Mouse (Mus musculus) forebrain, postnatal 0 days (tissue): Measurements from ENCODE around the gene Gm10282. TPM values are rescaled to one million over a fixed set of nuclear protein-coding genes. Genes with fewer than 3 reads are reported as not detected.

Experiments
- ATAC-seq: fragments of 200-750 bp; cut with Nextera tagmentation; 2 replicates; pipeline ENCODE4 v1.8.0; 2017; ENCODE audit warnings: mild to moderate bottlenecking, moderate library complexity
- DNase-seq: peaks from one replicate; pipeline ENCODE4 v3.0.0-alpha.2; 2015
- H3K27ac ChIP-seq: fragments of 300-500 bp; sonication (generic); 2 replicates; pipeline ENCODE4 v1.5.1; 2014; ENCODE audit warnings: low read depth, mild to moderate bottlenecking, antibody characterized with exemption, low read length, moderate library complexity, mixed read lengths
- H3K27me3 ChIP-seq: fragments of 300-500 bp; sonication (generic); 2 replicates; pipeline ENCODE4 v1.6.1; 2014; ENCODE audit warnings: mild to moderate bottlenecking, low read length, mixed read lengths; ENCODE audit not compliant: insufficient read depth
- H3K36me3 ChIP-seq: fragments of 300-500 bp; sonication (generic); 2 replicates; pipeline ENCODE4 v1.6.1; 2014; ENCODE audit warnings: mild to moderate bottlenecking, moderate library complexity; ENCODE audit not compliant: insufficient read depth
- H3K4me1 ChIP-seq: fragments of 300-500 bp; sonication (generic); 2 replicates; pipeline ENCODE4 v1.6.1; 2014; ENCODE audit warnings: antibody characterized with exemption; ENCODE audit not compliant: insufficient read depth
- H3K4me2 ChIP-seq: fragments of 300-500 bp; sonication (generic); 2 replicates; pipeline ENCODE4 v1.6.1; 2014; ENCODE audit warnings: low read depth, mild to moderate bottlenecking, moderate library complexity
- H3K4me3 ChIP-seq: fragments of 300-500 bp; sonication (generic); 2 replicates; pipeline ENCODE4 v1.5.1; 2014; ENCODE audit warnings: low read depth, low read length, mixed read lengths
- H3K9ac ChIP-seq: fragments of 300-500 bp; sonication (generic); 2 replicates; pipeline ENCODE4 v1.6.1; 2014; ENCODE audit warnings: mild to moderate bottlenecking
- H3K9me3 ChIP-seq: fragments of 300-500 bp; sonication (generic); 2 replicates; pipeline ENCODE4 v1.6.1; 2016; ENCODE audit warnings: low read length
- CTCF ChIP-seq: sonication (generic); IDR thresholded peaks from 2 replicates; pipeline ENCODE4 v1.5.1; 2016; ENCODE audit warnings: antibody characterized with exemption, control low read depth, low read depth
- WGBS: fragments of 180-500 bp; shearing (Covaris S2); extraction: QIAGEN DNeasy Blood & Tissue Kit; methylation state at CpG from one replicate; pipeline ENCODE4 v1.1.7; 2014; 5-methylcytosine and 5-hydroxymethylcytosine counted together
- polyA plus RNA-seq: library from polyadenylated mRNA; unstranded; fragments of >200 nt; fragmentation: Nextera tagmentation; extraction: Ambion mirVana; gene quantifications from 2 replicates; pipeline ENCODE4 v1.2.1, GENCODE M21; 2015
- total RNA-seq: library from RNA; depleted of rRNA; stranded (reverse); fragments of >200 nt; gene quantifications from 2 replicates; pipeline ENCODE4 v1.2.3, GENCODE M21; 2014

Gene Gm10282
- total and polyA plus RNA-seq, 2 experiments from 2014 or later, result 4.7 to 15.4 TPM

GRCm38 (mm10) chr8:72271051-72271660 lies 33.9 kb downstream of the Gm10282 start:
- Histone ChIP-seq H3K9me3 (no peaks in the 10 kb centered on the region), H3K4me1 (no peaks in the 10 kb centered on the region), H3K4me3 (no peak overlapping the region), H3K27me3 (no peaks in the 10 kb centered on the region), H3K27ac (no peak overlapping the region), H3K9ac (no peak overlapping the region), H3K4me2 (no peak overlapping the region), H3K36me3 (no peaks in the 10 kb centered on the region)
- ATAC-seq (no peak), DNase-seq (no peak)
- TF ChIP-seq CTCF, result no peak
- WGBS, result 68% methylated on average over 11 of the region's 11 CpGs

- ATAC-seq, result no peak
- no peak for DNase-seq
- H3K9ac ChIP-seq, result no peak overlapping the region
- no peaks in the 10 kb centered on the region for H3K27me3 ChIP-seq
- H3K4me1 ChIP-seq, result no peaks in the 10 kb centered on the region
- no peak overlapping the region for H3K27ac ChIP-seq
- 90% methylated on average over 12 of the region's 12 CpGs for WGBS
- no peak for TF ChIP-seq CTCF
- no peaks in the 10 kb centered on the region for H3K36me3 ChIP-seq
- no peaks in the 10 kb centered on the region for H3K9me3 ChIP-seq
- no peak overlapping the region for H3K4me3 ChIP-seq
- H3K4me2 ChIP-seq, result no peak overlapping the region
Measured at GRCm38 (mm10) chr8:72270606-72271005, 34.5 kb downstream of the Gm10282 start.

GRCm38 (mm10) chr8:72268356-72268755 lies 36.7 kb downstream of the Gm10282 start:
- H3K4me2 ChIP-seq, result no peak overlapping the region
- TF ChIP-seq CTCF, result no peak
- no peak overlapping the region for H3K9ac ChIP-seq
- no peak overlapping the region for H3K4me3 ChIP-seq
- H3K36me3 ChIP-seq, result no peaks in the 10 kb centered on the region
- DNase-seq (no peak), ATAC-seq (no peak)
- WGBS, result 90% methylated on average over 15 of the region's 15 CpGs
- no peaks in the 10 kb centered on the region for H3K27me3 ChIP-seq
- no peaks in the 10 kb centered on the region for H3K9me3 ChIP-seq
- 0 out of 2 replicates have a peak overlapping the region, but pooled peaks have one; percentile 21 for H3K27ac ChIP-seq
- H3K4me1 ChIP-seq, result no peaks in the 10 kb centered on the region

GRCm38 (mm10) chr8:72267106-72267505 lies 38.0 kb downstream of the Gm10282 start:
- DNase-seq (no peak), ATAC-seq (no peak)
- Histone ChIP-seq H3K36me3 (no peaks in the 10 kb centered on the region), H3K9me3 (no peaks in the 10 kb centered on the region), H3K4me3 (no peak overlapping the region), H3K4me1 (no peaks in the 10 kb centered on the region), H3K27me3 (no peaks in the 10 kb centered on the region), H3K27ac (no peak overlapping the region), H3K4me2 (no peak overlapping the region), H3K9ac (no peak overlapping the region)
- over 99% methylated on average over 8 of the region's 8 CpGs for WGBS
- no peak for TF ChIP-seq CTCF

GRCm38 (mm10) chr8:72266671-72267070 lies 38.4 kb downstream of the Gm10282 start:
- no peak for ATAC-seq
- no peaks in the 10 kb centered on the region for H3K36me3 ChIP-seq

GRCm38 (mm10) chr8:72265342-72265741 lies 39.7 kb downstream of the Gm10282 start:
- Histone ChIP-seq H3K36me3 (no peaks in the 10 kb centered on the region), H3K27me3 (no peaks in the 10 kb centered on the region), H3K9ac (no peak overlapping the region), H3K27ac (no peak overlapping the region), H3K4me1 (no peaks in the 10 kb centered on the region), H3K4me3 (no peak overlapping the region), H3K4me2 (no peak overlapping the region), H3K9me3 (no peaks in the 10 kb centered on the region)
- 52% methylated on average over 6 of the region's 7 CpGs for WGBS
- no peak for ATAC-seq
- no peak for TF ChIP-seq CTCF
- DNase-seq, result no peak

More at GRCm38 (mm10) chr8:72266671-72267070, 38.4 kb downstream of the Gm10282 start:
- no peak for TF ChIP-seq CTCF
- Histone ChIP-seq H3K9ac (no peak overlapping the region), H3K27ac (no peak overlapping the region), H3K4me1 (no peaks in the 10 kb centered on the region), H3K4me3 (no peak overlapping the region), H3K4me2 (no peak overlapping the region), H3K9me3 (no peaks in the 10 kb centered on the region), H3K27me3 (no peaks in the 10 kb centered on the region)
- no peak for DNase-seq

GRCm38 (mm10) chr8:72263451-72263850 lies 41.6 kb downstream of the Gm10282 start:
- H3K27me3 ChIP-seq, result no peaks in the 10 kb centered on the region
- no peak overlapping the region for H3K4me2 ChIP-seq
- TF ChIP-seq CTCF, result no peak
- H3K4me3 ChIP-seq, result no peak overlapping the region
- no peak overlapping the region for H3K27ac ChIP-seq
- H3K36me3 ChIP-seq, result no peaks in the 10 kb centered on the region
- no peaks in the 10 kb centered on the region for H3K9me3 ChIP-seq
- H3K9ac ChIP-seq, result no peak overlapping the region
- no peaks in the 10 kb centered on the region for H3K4me1 ChIP-seq
- DNase-seq (no peak), ATAC-seq (no peak)
- 74% methylated on average over 7 of the region's 7 CpGs for WGBS
